Mouse (Mus musculus) adrenal gland, adult 18-20 months (tissue): ENCODE results near the gene Adam17. TPM values are rescaled to one million over a fixed set of nuclear protein-coding genes. Genes with fewer than 3 reads are reported as not detected.
"Not testable (repeated sequence)": the region's sequence is repeated elsewhere in the genome, so short reads cannot be mapped to it uniquely, and the experiment has no call there.

Source experiments
- DNase-seq, 2 experiments: peaks; one replicate each; pipeline ENCODE4 v3.0.0; 2021 to 2022; ENCODE audit warnings: low spot score in 2 of 2
- long read RNA-seq, 2 experiments: library from polyadenylated mRNA; stranded (forward); transcript quantifications; one replicate each; pipeline ENCODE4 v2.0.0; 2021
- total RNA-seq, 2 experiments: library from RNA; stranded (reverse); gene quantifications; 1 replicate in 1 of 2; 2 replicates in 1 of 2; pipeline ENCODE4 v1.2.3; 2021

The Adam17 gene
- total RNA-seq: 10 to 100 TPM; 34.2 to 41.0 TPM
- long read RNA-seq, experiment 1, full-length matches to known transcripts: 20 of 29 reads
- long read RNA-seq, experiment 1, partial matches to known transcripts: 3 of 29 reads
- long read RNA-seq, experiment 1, other reads (novel, unspliced or antisense): 6 of 29 reads
- long read RNA-seq, experiment 2, full-length matches to known transcripts: 38 of 58 reads
- long read RNA-seq, experiment 2, partial matches to known transcripts: 11 of 58 reads
- long read RNA-seq, experiment 2, other reads (novel, unspliced or antisense): 9 of 58 reads

GRCm38 (mm10) chr12:21373100-21373819, at the start of gene Adam17:
Gene Adam17, minus strand, starts transcription at chr12:21373632.
- peak; percentile 95 for DNase-seq

- DNase-seq: peak; percentile 19 to 29
Observed at GRCm38 (mm10) chr12:21418621-21419131, 45.2 kb upstream of the Adam17 start.

- DNase-seq: no peak
Observed at GRCm38 (mm10) chr12:21418083-21418482, 44.7 kb upstream of the Adam17 start.

- peak; percentile 89 to 90 for DNase-seq
Observed at GRCm38 (mm10) chr12:21417100-21418070, 44.0 kb upstream of the Adam17 start, which contains the start of gene Ywhaq. Gene Ywhaq, minus strand, starts transcription at chr12:21417637.

- DNase-seq: no peak
Observed at GRCm38 (mm10) chr12:21416506-21416905, 43.1 kb upstream of the Adam17 start.

GRCm38 (mm10) chr12:21410620-21411019, 37.2 kb upstream of the Adam17 start:
- no peak for DNase-seq

- DNase-seq: no peak
Observed at GRCm38 (mm10) chr12:21409651-21410050, 36.2 kb upstream of the Adam17 start.

GRCm38 (mm10) chr12:21408789-21409367, 35.4 kb upstream of the Adam17 start:
- DNase-seq: no peak

GRCm38 (mm10) chr12:21402771-21403170, 29.3 kb upstream of the Adam17 start:
- DNase-seq: no peak

GRCm38 (mm10) chr12:21386201-21386600, 12.8 kb upstream of the Adam17 start:
- no peak for DNase-seq

GRCm38 (mm10) chr12:21378765-21379346, 5.4 kb upstream of the Adam17 start:
- not testable (repeated sequence) for DNase-seq

- DNase-seq: no peak
Observed at GRCm38 (mm10) chr12:21375376-21376157, 2.1 kb upstream of the Adam17 start.

GRCm38 (mm10) chr12:21373820-21374475, 516 bp upstream of the Adam17 start:
- DNase-seq: no peak

GRCm38 (mm10) chr12:21370035-21370611, 3.3 kb downstream of the Adam17 start:
- DNase-seq: no peak

- no peak for DNase-seq
Observed at GRCm38 (mm10) chr12:21369087-21369410, 4.4 kb downstream of the Adam17 start.

- DNase-seq: no peak
Observed at GRCm38 (mm10) chr12:21368376-21369086, 4.9 kb downstream of the Adam17 start.

GRCm38 (mm10) chr12:21364624-21365435, 8.6 kb downstream of the Adam17 start:
- no peak for DNase-seq
